Mouse (Mus musculus) right cerebral cortex, postnatal 4 days (tissue): ENCODE data around the gene 1700080O16Rik.

Source experiments
- DNase-seq: peaks from one replicate; pipeline ENCODE4 v3.0.0-alpha.2; 2022

Gene 1700080O16Rik

DNA sequence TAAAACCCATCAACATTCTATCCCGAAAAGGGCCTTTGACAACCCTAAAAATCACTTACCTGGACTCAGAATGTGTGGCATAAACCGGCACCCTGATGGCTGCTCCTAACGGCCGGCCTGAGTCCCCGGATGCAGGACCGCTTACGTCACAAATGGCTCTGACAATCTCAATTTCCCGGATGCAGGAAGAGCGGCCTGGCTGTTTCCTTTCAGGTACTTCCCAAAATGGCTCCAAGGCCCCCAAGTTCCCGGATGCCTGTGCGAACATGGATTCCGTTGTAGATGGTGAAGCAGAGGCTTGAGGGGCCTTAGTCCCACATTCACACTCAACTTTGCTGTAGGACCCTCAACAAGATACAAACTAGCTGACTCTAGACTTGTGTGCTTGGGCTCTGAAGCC lies at the start of gene 1700080O16Rik:
1700080O16Rik (minus strand) TSS at position 101 of the 400 bp plus-strand sequence.
- DNase-seq: no peak

DNA sequence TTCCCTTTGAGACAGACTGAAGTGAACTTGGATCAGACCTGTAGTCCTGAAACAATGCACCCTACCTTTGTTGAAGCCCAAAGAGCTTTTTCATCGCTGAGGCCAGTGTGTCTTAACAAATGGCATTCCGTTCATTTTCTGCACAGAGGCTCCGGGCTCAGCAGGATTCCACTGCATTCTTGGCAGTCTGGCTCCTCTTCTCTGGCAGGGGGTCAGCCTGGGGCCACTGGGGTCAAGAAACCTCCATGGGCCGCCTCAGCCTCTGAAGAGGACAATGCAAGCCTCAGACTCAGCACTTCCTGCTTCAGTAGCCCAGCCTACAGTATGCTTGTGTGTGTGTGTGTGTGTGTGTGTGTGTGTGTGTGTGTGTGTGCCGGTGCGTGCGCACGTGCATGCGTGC lies 45.1 kb upstream of the 1700080O16Rik start:
- DNase-seq: no peak

DNA sequence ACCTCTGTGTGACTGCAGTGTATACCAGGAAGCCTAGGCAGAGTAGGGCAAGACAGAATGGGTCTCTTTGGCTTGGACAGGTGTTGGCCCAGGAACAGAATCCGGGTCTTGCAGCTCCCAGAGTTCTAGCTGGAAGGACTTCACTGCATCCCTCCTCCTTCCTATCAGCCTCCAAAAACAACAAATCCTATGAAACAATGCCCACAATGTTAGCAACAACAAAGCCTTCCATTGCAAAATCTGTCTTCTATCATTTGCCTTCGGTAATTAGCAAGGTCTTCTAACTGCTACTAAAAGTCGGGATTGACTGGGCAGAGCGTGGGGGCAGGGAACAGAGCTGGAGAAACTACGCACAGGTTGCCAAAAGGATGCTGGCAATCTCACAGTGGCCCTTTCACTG lies 27.5 kb upstream of the 1700080O16Rik start:
- no peak for DNase-seq

DNA sequence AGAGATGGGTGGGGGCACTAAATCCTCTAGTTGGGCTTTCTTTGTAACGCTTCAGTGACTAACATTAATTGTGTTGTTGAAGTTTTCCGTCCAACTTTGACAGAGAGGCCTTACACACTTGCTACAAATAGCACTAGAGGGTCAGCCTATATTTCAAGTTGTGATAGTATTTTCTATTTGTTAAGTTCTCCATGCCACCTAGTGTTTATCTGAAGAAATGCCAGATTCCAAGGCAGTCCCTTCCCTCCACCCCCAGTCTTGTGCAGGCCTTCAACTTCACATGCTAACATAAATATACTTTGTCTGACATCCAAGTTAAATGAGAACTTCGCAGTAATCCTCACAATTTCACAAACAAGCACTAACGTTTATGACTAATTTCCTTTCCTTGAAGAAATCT lies 26.9 kb upstream of the 1700080O16Rik start:
- DNase-seq: no peak

DNA sequence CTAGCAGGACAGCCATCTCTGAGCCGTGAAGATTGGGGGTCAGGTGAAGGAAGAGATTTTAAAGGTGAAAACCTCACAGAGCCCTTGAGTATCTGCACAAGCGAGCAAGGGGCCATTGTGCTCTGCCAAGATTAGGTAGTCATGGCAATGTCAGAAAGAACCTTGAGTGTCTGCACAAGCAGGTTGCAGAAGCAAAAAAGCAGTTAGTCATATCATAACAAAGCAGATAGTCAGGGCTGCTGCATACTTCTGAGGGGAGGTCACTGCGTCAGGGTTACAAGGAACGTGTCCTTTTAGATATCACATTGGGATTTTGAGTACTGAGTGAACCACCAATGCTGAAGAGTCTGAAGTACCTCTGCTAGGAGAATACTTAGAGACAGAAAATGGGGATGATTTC lies 3.8 kb upstream of the 1700080O16Rik start:
- no peak for DNase-seq

DNA sequence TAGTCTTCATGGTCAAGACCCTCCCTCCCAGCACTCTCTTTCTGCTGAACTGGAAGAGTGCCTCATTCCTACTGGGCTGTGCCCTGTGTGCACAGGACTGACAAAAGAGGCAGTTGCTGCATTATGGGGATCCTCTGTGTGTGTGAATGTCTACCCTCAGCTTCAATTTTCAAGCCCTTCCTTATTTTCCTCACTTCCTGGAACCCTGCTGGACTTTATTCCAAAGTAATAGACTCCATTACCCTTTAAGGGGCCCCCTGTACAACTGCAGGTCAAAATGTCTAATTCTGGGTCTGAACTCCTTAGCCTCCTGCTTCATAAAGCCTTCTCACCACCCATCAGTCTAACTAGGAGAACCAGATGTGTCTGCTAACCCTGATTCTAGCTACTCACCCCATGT lies 2.0 kb upstream of the 1700080O16Rik start:
- DNase-seq: no peak

DNA sequence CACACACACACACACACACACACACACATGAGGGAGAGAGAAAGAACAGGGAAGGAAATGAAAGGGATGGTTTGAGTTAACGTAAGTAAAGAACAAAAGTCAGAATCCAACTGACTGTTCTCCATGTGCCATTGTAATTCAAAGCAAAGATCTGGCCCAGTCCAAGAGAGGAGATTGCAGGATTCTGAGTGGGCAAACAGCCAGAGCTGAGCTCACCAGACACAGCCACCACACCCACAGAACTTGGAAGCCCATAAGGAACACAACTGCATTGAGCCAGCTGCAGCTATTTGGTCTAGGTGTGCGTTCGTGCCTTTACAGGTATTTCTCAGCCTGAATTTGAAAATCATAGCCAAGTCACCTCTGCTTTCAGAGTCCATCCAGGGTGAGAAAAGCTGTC lies 24.5 kb downstream of the 1700080O16Rik start:
- no peak for DNase-seq

DNA sequence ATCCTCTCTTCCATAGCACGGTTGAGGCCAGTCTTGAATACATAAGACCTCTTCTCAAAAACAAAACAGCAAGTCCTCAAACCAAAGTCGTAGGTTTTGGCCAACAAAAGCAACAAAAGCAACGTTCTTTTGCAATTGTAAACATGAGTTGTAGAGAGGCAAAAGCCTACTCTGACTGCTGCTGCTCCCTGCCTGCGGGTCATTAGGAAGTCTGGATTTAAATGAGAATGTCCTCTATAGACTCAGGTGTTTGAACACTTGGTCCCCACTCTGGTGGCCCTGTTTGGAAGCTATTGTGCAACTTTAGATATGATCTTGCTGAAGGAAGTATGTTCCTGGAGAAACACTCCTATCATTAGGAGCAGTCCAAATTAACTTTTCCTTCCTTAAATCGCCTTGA lies 34.5 kb downstream of the 1700080O16Rik start:
- no peak for DNase-seq

DNA sequence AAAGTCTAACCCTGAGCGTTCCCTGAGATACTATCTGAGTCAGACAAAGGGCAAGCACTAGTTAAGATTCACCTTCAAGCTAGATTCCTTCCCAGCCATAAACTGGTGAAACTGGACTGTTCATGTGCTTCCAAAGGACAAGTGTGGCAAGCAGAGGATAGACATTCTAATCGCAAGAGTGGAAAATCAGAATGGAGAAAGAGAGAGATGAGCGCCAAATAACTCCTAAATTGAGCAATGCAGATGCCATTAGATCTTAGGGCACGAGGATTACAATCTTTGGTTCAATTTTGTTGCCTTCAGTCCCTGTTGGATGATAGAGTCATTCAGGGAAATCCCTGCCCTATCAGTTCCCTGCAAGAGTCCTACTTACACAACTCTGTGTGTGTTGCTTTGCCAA lies 53.5 kb downstream of the 1700080O16Rik start:
- DNase-seq: no peak
